Mouse (Mus musculus) small intestine, adult 2 months (tissue): ENCODE measurements around the gene Eif4b.

Source experiments
- CTCF ChIP-seq: fragments of 200-500 bp; IDR thresholded peaks from 2 replicates; pipeline ENCODE4 v1.5.1; 2012; ENCODE audit warnings: low read depth, mild to moderate bottlenecking, control low read depth, inconsistent platforms, low read length, moderate library complexity, mixed read lengths; ENCODE audit not compliant: insufficient replicate concordance, insufficient read length; ENCODE audit errors: extremely low read depth
- POLR2A ChIP-seq: fragments of 200-500 bp; IDR thresholded peaks from 2 replicates; pipeline ENCODE4 v1.6.1; 2012; ENCODE audit warnings: low read depth, mild to moderate bottlenecking, control low read depth, inconsistent platforms, low read length, moderate library complexity

DNA sequence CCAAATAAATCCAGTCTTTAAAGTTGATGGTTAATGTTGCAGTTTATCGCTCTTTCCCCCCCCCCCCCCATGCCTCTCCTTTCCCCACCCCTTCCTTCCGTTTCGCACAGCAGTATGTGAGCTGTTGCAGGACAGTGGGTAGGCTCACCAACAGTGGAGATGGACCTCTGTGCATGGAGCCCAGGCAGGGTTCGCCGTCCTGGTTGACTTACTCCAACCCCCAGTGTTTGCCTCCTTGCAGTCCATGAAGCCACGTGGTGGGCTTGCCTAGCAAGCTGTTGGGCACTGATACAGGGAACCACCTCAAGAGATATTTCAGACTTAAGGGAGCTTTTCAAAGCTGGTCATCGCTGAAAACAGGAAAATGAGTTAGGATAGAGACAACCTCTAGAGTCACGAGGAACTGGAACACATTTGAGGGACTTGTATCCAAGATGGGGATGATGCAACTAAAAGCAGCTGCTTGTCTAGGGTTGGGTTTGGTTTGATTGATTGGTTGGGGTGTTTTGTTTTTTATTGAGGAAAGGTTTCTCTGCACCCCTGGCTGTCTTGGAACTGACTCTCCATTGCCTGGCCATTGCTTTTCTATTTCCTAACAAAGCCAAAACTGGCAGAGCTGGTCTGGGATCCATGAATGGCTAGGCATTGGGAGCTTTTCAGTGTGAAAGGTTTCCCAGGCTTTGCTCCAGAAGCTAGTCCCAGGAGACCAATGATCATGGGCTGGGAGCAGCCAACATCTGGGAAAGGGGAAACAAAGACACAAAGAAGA, 23.8 kb downstream of the Eif4b start:
- TF ChIP-seq CTCF (no peak), POLR2A (no peak)
